Mouse (Mus musculus) bone marrow macrophage, adult 2 months (primary cell): Measurements from ENCODE around the gene Tia1.

Experiments
- CTCF ChIP-seq: IDR thresholded peaks from 2 replicates; pipeline ENCODE4 v1.5.1; 2012; ENCODE audit warnings: low read depth, mild to moderate bottlenecking, low read length, moderate library complexity
- POLR2A ChIP-seq: IDR thresholded peaks from 2 replicates; pipeline ENCODE4 v1.6.1; 2012; ENCODE audit warnings: mild to moderate bottlenecking, low read depth, low read length, borderline replicate concordance

GRCm38 (mm10) chr6:86400972-86401371, 3.0 kb upstream of the Tia1 start:
- TF ChIP-seq CTCF (peak; percentile 68), POLR2A (no peak)
